9 mouse cellular contexts compared by ENCODE assay signal in the genomic region with DNA sequence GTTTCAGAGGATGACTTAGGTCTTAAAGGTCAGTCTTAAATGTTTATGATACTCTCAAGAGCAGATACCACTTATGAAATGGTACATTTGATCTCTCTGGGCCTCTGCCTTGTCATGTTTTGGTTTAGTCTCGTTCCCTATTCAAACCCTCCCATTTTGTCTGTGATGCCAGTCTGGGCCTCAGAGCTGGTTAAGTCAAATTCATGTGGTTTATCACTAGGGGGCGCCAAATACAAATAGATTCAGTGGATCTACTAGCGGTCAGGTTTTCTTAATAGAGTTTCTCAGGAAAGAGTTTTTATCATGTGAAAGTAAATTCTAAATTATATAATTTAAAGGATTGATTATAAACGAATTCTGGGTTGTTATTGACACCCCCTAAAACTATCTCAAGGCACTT.
DNase-seq lines count a peak whose midpoint lies in the region; ATAC-seq and TF ChIP-seq lines count a peak whose summit lies in the region.
"Had no signal": no experiment of that assay in that cellular context is flagged by ENCODE, and none has a peak within 500 bp of the region (broad histone marks: within the 10 kb centered on the region; RNA-seq: fewer than 3 reads in every experiment).

No protein-coding gene starts in this region.

- H3K27me3 ChIP-seq in midbrain, embryonic 14.5 days (ENCODE audit: control insufficient read depth, insufficient read depth, low read length), result no peaks in the 10 kb centered on the region
- H3K27me3 ChIP-seq in midbrain, embryonic 16.5 days (ENCODE audit: control insufficient read depth, insufficient read depth, low read depth, low read length), result no peaks in the 10 kb centered on the region
- H3K27me3 ChIP-seq in MEL (ENCODE audit: control insufficient read depth in 1 of 2, insufficient read depth in 2 of 2, low read length in 2 of 2), result no peaks in the 10 kb centered on the region
- H3K27me3 ChIP-seq in forebrain, embryonic 11.5 days (ENCODE audit: control insufficient read depth, insufficient read depth, low read length), result no peaks in the 10 kb centered on the region
- H3K27me3 ChIP-seq: midbrain, embryonic 12.5 days had no signal

- no peak overlapping the region for H3K9ac ChIP-seq in midbrain, embryonic 14.5 days (replicated peaks; ENCODE audit: low read length)
- no peak overlapping the region for H3K9ac ChIP-seq in midbrain, embryonic 16.5 days (ENCODE audit: low read depth, low read length)
- H3K9ac ChIP-seq in MEL (ENCODE audit: control insufficient read depth, low read depth, low read length, poor library complexity, severe bottlenecking), result no peak overlapping the region
- no peak overlapping the region for H3K9ac ChIP-seq in forebrain, embryonic 11.5 days (ENCODE audit: low read length)
- H3K9ac ChIP-seq: midbrain, embryonic 12.5 days had no signal

- peak; percentile 82 for TF ChIP-seq RAD21 in MEL (IDR thresholded peaks at IDR 0.05; ENCODE audit: low read depth, low read length)

- no peaks in the 10 kb centered on the region for H3K9me3 ChIP-seq in midbrain, embryonic 14.5 days (ENCODE audit: control insufficient read depth, low read length)
- H3K9me3 ChIP-seq in midbrain, embryonic 16.5 days (replicated peaks; ENCODE audit: control insufficient read depth, low read length, poor library complexity, severe bottlenecking), result no peaks in the 10 kb centered on the region
- no peaks in the 10 kb centered on the region for H3K9me3 ChIP-seq in MEL (replicated peaks; ENCODE audit: insufficient read depth, low read length)
- H3K9me3 ChIP-seq in forebrain, embryonic 11.5 days (ENCODE audit: control insufficient read depth, low read length), result no peaks in the 10 kb centered on the region
- H3K9me3 ChIP-seq: midbrain, embryonic 12.5 days had no signal

- H3K4me1 ChIP-seq in midbrain, embryonic 14.5 days (ENCODE audit: control insufficient read depth, insufficient read depth, low read length), result 0 out of 2 replicates have a peak, but pooled peaks cover 7% of the 10 kb centered on the region
- H3K4me1 ChIP-seq in midbrain, embryonic 16.5 days (ENCODE audit: control insufficient read depth, insufficient read depth, low read length), result peaks cover 11% of the 10 kb centered on the region
- H3K4me1 ChIP-seq in MEL (ENCODE audit: control insufficient read depth in 1 of 2, insufficient read depth in 2 of 2, low read length in 2 of 2), result peaks cover 0 to 4% of the 10 kb centered on the region in 2 experiments; a peak in 2 of 4 replicates
- H3K4me1 ChIP-seq in forebrain, embryonic 11.5 days (replicated peaks; ENCODE audit: control insufficient read depth, insufficient read depth, low read length), result peaks cover 5% of the 10 kb centered on the region; the same call in 1 of the 2 replicates

- no peaks in the 10 kb centered on the region for H3K79me2 ChIP-seq in MEL (ENCODE audit: control insufficient read depth, insufficient read depth, low read length, poor library complexity)

- no peak for TF ChIP-seq EP300 in MEL (IDR thresholded peaks at IDR 0.05; ENCODE audit: low read depth in 1 of 2, low read length in 2 of 2)

- H3K4me3 ChIP-seq in midbrain, embryonic 14.5 days (replicated peaks; ENCODE audit: low read depth, low read length), result no peak overlapping the region
- no peak overlapping the region for H3K4me3 ChIP-seq in midbrain, embryonic 16.5 days (ENCODE audit: low read depth, low read length)
- no peak overlapping the region for H3K4me3 ChIP-seq in MEL (ENCODE audit: control insufficient read depth in 1 of 2, insufficient read depth in 1 of 2, low read depth in 2 of 2, low read length in 2 of 2)
- no peak overlapping the region for H3K4me3 ChIP-seq in forebrain, embryonic 11.5 days (ENCODE audit: low read depth, low read length)
- H3K4me3 ChIP-seq: midbrain, embryonic 12.5 days had no signal

- peak; percentile 93 for DNase-seq in midbrain, embryonic 14.5 days
- DNase-seq in MEL (ENCODE audit: low read depth, low spot score), result peak; percentile 83
- DNase-seq in brain, embryonic 14.5 days (ENCODE audit: low read depth), result peak; percentile 94
- DNase-seq in forebrain, embryonic 11.5 days (ENCODE audit: low spot score), result no peak
- peak; percentile 53 to 64 for DNase-seq in kidney, postnatal 36 days
- DNase-seq in right cerebral cortex, postnatal 14 days, result no peak

- WGBS in midbrain, embryonic 14.5 days, result 2% methylated on average over 4 of the region's 4 CpGs
- WGBS in midbrain, embryonic 16.5 days, result 0% methylated on average over 4 of the region's 4 CpGs
- WGBS in forebrain, embryonic 11.5 days, result 4% methylated on average over 4 of the region's 4 CpGs

- no peak for ATAC-seq in midbrain, embryonic 14.5 days (ENCODE audit: low FRiP score, low TSS enrichment)
- ATAC-seq in midbrain, embryonic 16.5 days, result no peak
- peak; percentile 13; the same call in 1 of the 2 replicates for ATAC-seq in forebrain, embryonic 11.5 days (replicated peaks; ENCODE audit: low FRiP score)
- peak; percentile 50 for ATAC-seq in megakaryocyte-erythroid progenitor cell, adult 5-6 weeks (replicated peaks; ENCODE audit: low FRiP score, low TSS enrichment, poor library complexity, severe bottlenecking)

- H3K36me3 ChIP-seq in midbrain, embryonic 14.5 days (ENCODE audit: control insufficient read depth, insufficient read depth, low read length), result no peaks in the 10 kb centered on the region
- no peaks in the 10 kb centered on the region for H3K36me3 ChIP-seq in midbrain, embryonic 16.5 days (ENCODE audit: control insufficient read depth, insufficient read depth, low read length)
- peaks cover 0 to 7% of the 10 kb centered on the region in 2 experiments; a peak in 3 of 4 replicates for H3K36me3 ChIP-seq in MEL (ENCODE audit: control insufficient read depth in 1 of 2, insufficient read depth in 2 of 2, low read length in 2 of 2)
- no peaks in the 10 kb centered on the region for H3K36me3 ChIP-seq in forebrain, embryonic 11.5 days (ENCODE audit: control insufficient read depth, insufficient read depth, low read length)
- H3K36me3 ChIP-seq: midbrain, embryonic 12.5 days had no signal

- TF ChIP-seq CTCF in MEL (IDR thresholded peaks at IDR 0.05 in 2 of 3, conservative IDR thresholded peaks at IDR 0.05 in 1 of 3; ENCODE audit: control insufficient read depth in 1 of 3, insufficient read depth in 1 of 3, low read depth in 2 of 3, low read length in 3 of 3, poor library complexity in 1 of 3, severe bottlenecking in 1 of 3), result peak; percentile 38 to 80 (median 47)
- TF ChIP-seq CTCF in brain, embryonic 14.5 days (IDR thresholded peaks at IDR 0.05; ENCODE audit: borderline replicate concordance, extremely low read depth, insufficient read depth, insufficient read length), result peak; percentile 64; the same call in 1 of the 2 replicates

- H3K27ac ChIP-seq in midbrain, embryonic 14.5 days (replicated peaks; ENCODE audit: low read depth, low read length), result no peak overlapping the region
- no peak overlapping the region for H3K27ac ChIP-seq in midbrain, embryonic 16.5 days (ENCODE audit: low read length)
- H3K27ac ChIP-seq in MEL (ENCODE audit: control insufficient read depth, low read depth, low read length), result no peak overlapping the region
- H3K27ac ChIP-seq in forebrain, embryonic 11.5 days (ENCODE audit: low read depth, low read length), result no peak overlapping the region
- H3K27ac ChIP-seq: midbrain, embryonic 12.5 days had no signal

- no peak for TF ChIP-seq POLR2A in MEL (IDR thresholded peaks at IDR 0.05; ENCODE audit: control insufficient read depth in 1 of 2, insufficient read depth in 1 of 2, low read depth in 1 of 2, low read length in 2 of 2, poor library complexity in 1 of 2)
- TF ChIP-seq POLR2A in brain, embryonic 14.5 days (IDR thresholded peaks at IDR 0.05; ENCODE audit: borderline replicate concordance, extremely low read depth, insufficient read depth, insufficient read length, poor library complexity, severe bottlenecking), result no peak

- no peak overlapping the region for H3K4me2 ChIP-seq in midbrain, embryonic 14.5 days (ENCODE audit: low read length)
- no peak overlapping the region for H3K4me2 ChIP-seq in midbrain, embryonic 16.5 days (ENCODE audit: low read length)
- no peak overlapping the region for H3K4me2 ChIP-seq in forebrain, embryonic 11.5 days (ENCODE audit: low read depth, low read length, severe bottlenecking)
- H3K4me2 ChIP-seq: midbrain, embryonic 12.5 days had no signal

TF ChIP-seq in MEL, 35 proteins besides CTCF, POLR2A, EP300 and RAD21:
- TF ChIP-seq CHD1 (IDR thresholded peaks at IDR 0.05; ENCODE audit: low read depth, low read length) (0 out of 2 replicates have a peak, but pooled peaks have one; percentile 57), ZMIZ1 (IDR thresholded peaks at IDR 0.05; ENCODE audit: low read depth, low read length) (no peak), CHD2 (IDR thresholded peaks at IDR 0.05; ENCODE audit: low read length) (no peak), MEF2A (IDR thresholded peaks at IDR 0.05; ENCODE audit: extremely low read depth, insufficient replicate concordance, low read depth, low read length, poor library complexity, severe bottlenecking) (no peak), POLR2AphosphoS5 (IDR thresholded peaks at IDR 0.05; ENCODE audit: borderline replicate concordance, low read depth, low read length) (no peak), SMC3 (IDR thresholded peaks at IDR 0.05; ENCODE audit: low read depth, low read length) (peak; percentile 62), GATA1 (IDR thresholded peaks at IDR 0.05; ENCODE audit: low read depth, low read length) (no peak), SIN3A (IDR thresholded peaks at IDR 0.05; ENCODE audit: low read length) (peak; percentile 24; the same call in 1 of the 2 replicates), ZC3H11A (IDR thresholded peaks at IDR 0.05; ENCODE audit: low read depth, low read length) (peak; percentile 63), MAFK (IDR thresholded peaks at IDR 0.05; ENCODE audit: borderline replicate concordance, low read depth, low read length) (no peak), ETS1 (IDR thresholded peaks at IDR 0.05; ENCODE audit: low read depth, low read length) (no peak), NRF1 (IDR thresholded peaks at IDR 0.05; ENCODE audit: insufficient read depth, low read depth, low read length, poor library complexity, severe bottlenecking) (no peak), JUND (IDR thresholded peaks at IDR 0.05; ENCODE audit: low read depth, low read length) (no peak)
TF ChIP-seq in MEL: peak in this region for 4.

Comparison
In these comparisons a context has a peak if more than half of its experiments do, and no peak if none do; other contexts are left out.
1. ATAC-seq: peak in forebrain, embryonic 11.5 days (single experiment) and megakaryocyte-erythroid progenitor cell, adult 5-6 weeks (single experiment); none in midbrain, embryonic 14.5 days (single experiment) and midbrain, embryonic 16.5 days (single experiment).
2. DNase-seq: peak in midbrain, embryonic 14.5 days (single experiment), MEL (single experiment), brain, embryonic 14.5 days (single experiment) and kidney, postnatal 36 days (2 of 2); none in forebrain, embryonic 11.5 days (single experiment) and right cerebral cortex, postnatal 14 days (single experiment).